Mouse (Mus musculus): ENCODE data around the gene Pum2.

DNA sequence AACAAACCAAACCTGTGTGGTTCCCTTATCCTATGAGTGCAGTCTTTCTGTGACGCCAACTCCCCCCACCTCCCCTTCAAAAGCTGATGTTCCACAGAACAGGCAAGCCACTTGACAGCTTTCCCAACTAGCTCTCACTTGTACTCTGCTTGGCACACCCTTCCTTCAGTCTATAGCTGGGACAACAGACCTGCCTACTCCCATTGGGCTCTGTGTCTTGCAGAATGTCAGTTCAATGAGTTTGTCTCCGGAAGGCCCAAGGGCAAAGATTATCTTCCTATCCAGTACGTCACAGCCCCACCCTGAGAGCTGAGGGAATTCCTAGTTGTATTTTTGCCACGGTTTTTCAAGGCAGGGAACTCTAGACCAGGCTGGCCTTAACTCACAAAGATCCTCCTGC lies 85.2 kb downstream of the Pum2 start:
- TF ChIP-seq CTCF (IDR thresholded peaks at IDR 0.05; ENCODE audit: control insufficient read depth, insufficient read depth, low read length) (no peak), POLR2A (IDR thresholded peaks at IDR 0.05; ENCODE audit: borderline replicate concordance, control insufficient read depth, low read depth, low read length) (no peak)

All from bone marrow, adult 2 months (tissue).